Mouse (Mus musculus) urinary bladder, adult 18-20 months (tissue): ENCODE measurements at regions not wholly inside any gene's neighbourhood (a gene's known extent, or its start where the extent isn't known, plus 50 kb on each side); places are given as distances from the start of the nearest gene placed in this dataset.
A peak's percentile ranks its signal among the peaks of the same experiment; 100 is the strongest.

Source experiments
- DNase-seq, 2 experiments: peaks; one replicate each; pipeline ENCODE4 v3.0.0; 2022; ENCODE audit warnings: low spot score in 2 of 2, mixed read lengths in 2 of 2

DNA sequence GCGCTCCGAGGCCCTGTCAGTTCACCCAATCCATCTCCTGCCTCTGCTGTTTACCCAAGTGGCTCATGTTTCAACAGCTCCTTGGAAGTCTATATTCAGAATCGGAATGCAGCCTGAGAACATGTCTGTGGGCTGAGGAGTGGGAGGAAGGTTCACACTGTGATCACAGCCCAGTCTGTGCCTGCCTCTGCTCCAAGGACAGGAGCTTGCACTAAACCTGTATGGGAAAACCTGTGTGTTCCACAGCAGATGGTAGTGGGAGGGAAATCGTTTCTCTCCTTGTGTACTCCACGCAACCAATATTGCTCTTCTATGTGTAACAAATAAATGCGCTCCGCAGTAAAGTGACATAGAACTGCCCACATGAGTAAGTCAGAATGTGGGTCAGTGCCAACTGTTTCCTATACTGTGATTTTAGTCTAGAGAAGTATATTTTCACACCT lies 514.0 kb upstream of the Epha7 start:
- DNase-seq: peak; percentile 3 to 7

GRCm38 (mm10) chr4:28300018-28300440 lies 512.9 kb upstream of the Epha7 start:
- no peak for DNase-seq

GRCm38 (mm10) chr4:28301686-28302085 lies 511.2 kb upstream of the Epha7 start:
- DNase-seq: no peak

GRCm38 (mm10) chr4:28331036-28331435 lies 481.9 kb upstream of the Epha7 start:
- no peak for DNase-seq

DNA sequence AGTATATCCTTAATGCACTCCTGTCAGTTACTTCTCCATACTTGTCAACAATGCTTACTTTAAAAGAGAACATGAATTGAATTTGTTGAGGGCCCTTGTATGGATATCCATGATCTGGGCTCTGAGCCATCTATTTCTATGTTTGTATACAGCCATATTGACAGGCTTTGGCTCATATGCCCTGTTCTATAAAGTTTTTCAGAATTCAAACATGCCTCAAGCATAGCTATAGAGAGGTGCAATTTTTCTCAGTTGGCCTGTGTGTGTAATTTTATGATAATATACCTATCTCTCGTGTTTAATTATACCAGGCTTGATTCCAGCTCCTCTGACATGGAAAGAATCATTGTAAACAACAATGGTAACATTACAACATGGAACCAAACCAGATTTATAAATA lies 448.4 kb upstream of the Epha7 start:
- DNase-seq: no peak

GRCm38 (mm10) chr4:28377087-28377486 lies 435.8 kb upstream of the Epha7 start:
- DNase-seq: no peak

GRCm38 (mm10) chr4:28378661-28379060 lies 434.3 kb upstream of the Epha7 start:
- no peak for DNase-seq

DNA sequence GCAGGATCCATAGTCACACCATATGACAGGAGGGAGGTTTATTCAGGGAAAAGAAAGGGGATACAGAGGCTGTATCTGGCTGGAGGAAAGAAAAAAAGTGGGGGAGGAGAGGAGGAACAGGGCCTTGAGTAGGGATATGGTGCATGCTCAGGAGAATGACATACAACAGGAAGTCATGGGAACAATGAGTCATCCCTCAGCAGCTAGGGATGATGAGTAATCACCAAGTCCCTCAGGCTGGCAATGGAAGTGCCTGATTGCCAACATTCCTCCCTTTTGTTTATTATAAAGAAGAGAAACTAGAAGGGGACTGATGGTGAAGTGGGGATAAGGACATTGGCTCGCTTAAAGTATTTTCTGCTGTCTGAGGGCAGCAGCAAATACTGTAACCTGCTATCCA lies 388.6 kb upstream of the Epha7 start:
- DNase-seq: no peak

- DNase-seq: no peak
Observed at GRCm38 (mm10) chr4:28440161-28440560, 372.8 kb upstream of the Epha7 start.

DNA sequence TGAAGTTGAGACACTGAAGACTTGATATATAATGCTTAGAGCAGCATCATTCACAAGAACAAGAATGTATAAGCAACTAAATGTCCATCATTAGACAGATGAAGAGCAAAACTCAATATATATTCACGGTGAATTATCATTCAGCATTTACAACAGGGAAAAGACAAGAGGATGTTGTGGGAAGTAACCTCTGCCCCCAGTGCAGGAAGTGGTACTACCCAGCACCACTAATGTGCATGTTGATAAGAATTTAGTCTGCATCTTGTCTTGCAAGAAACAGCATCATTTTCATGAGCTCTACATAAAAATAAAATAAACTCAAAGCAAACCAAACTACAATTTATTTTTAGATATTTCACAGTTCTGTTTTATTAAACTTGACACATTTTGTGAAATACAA lies 359.8 kb upstream of the Epha7 start:
- DNase-seq: no peak

- no peak for DNase-seq
Observed at GRCm38 (mm10) chr4:28456312-28456711, 356.6 kb upstream of the Epha7 start.
